Mouse (Mus musculus) neural tube, embryonic 11.5 days (tissue): Measurements from ENCODE around the gene Slc31a2. TPM values are rescaled to one million over a fixed set of nuclear protein-coding genes. Genes with fewer than 3 reads are reported as not detected.

Experiments
- ATAC-seq: fragments of 200-750 bp; cut with Nextera tagmentation; 2 replicates; pipeline ENCODE4 v1.8.0; 2017; ENCODE audit warnings: moderate number of reproducible peaks, mild to moderate bottlenecking, moderate TSS enrichment, moderate library complexity; ENCODE audit not compliant: insufficient read depth, low FRiP score, low TSS enrichment
- DNase-seq: peaks from one replicate; pipeline ENCODE4 v3.0.0-alpha.2; 2015; ENCODE audit warnings: low spot score
- H3K27ac ChIP-seq: fragments of 300-500 bp; sonication (generic); 2 replicates; pipeline ENCODE4 v1.5.1; 2014; ENCODE audit warnings: low read depth, mild to moderate bottlenecking, low read length
- H3K27me3 ChIP-seq: fragments of 300-500 bp; sonication (generic); 2 replicates; pipeline ENCODE4 v1.6.1; 2014; ENCODE audit warnings: mild to moderate bottlenecking, low read length, mixed read lengths; ENCODE audit not compliant: control insufficient read depth, insufficient read depth
- H3K36me3 ChIP-seq: fragments of 300-500 bp; sonication (generic); 2 replicates; pipeline ENCODE4 v1.6.1; 2014; ENCODE audit warnings: mild to moderate bottlenecking, low read length, moderate library complexity, mixed read lengths; ENCODE audit not compliant: control insufficient read depth, insufficient read depth
- H3K4me1 ChIP-seq: fragments of 300-500 bp; sonication (generic); 2 replicates; pipeline ENCODE4 v1.6.1; 2014; ENCODE audit warnings: low read length, mixed read lengths; ENCODE audit not compliant: control insufficient read depth, insufficient read depth
- H3K4me2 ChIP-seq: fragments of 300-500 bp; sonication (generic); 2 replicates; pipeline ENCODE4 v1.6.1; 2014; ENCODE audit warnings: low read depth, mild to moderate bottlenecking, moderate library complexity
- H3K4me3 ChIP-seq: fragments of 300-500 bp; sonication (generic); 2 replicates; pipeline ENCODE4 v1.5.1; 2014; ENCODE audit warnings: low read depth, low read length
- H3K9ac ChIP-seq: fragments of 300-500 bp; sonication (generic); 2 replicates; pipeline ENCODE4 v1.6.1; 2014; ENCODE audit warnings: mild to moderate bottlenecking, low read length
- H3K9me3 ChIP-seq: fragments of 300-500 bp; sonication (generic); 2 replicates; pipeline ENCODE4 v1.6.1; 2016; ENCODE audit warnings: low read length; ENCODE audit not compliant: control insufficient read depth
- WGBS: fragments of 180-500 bp; shearing (Covaris S2); extraction: QIAGEN DNeasy Blood & Tissue Kit; methylation state at CpG from one replicate; pipeline ENCODE4 v1.1.7; 2014; 5-methylcytosine and 5-hydroxymethylcytosine counted together
- polyA plus RNA-seq: library from polyadenylated mRNA; unstranded; fragments of >200 nt; fragmentation: Nextera tagmentation; extraction: Ambion mirVana; gene quantifications from 2 replicates; pipeline ENCODE4 v1.2.1, GENCODE M21; 2014

The Slc31a2 gene
- polyA plus RNA-seq, 1 experiment from 2014 or later = 17.2 TPM

DNA sequence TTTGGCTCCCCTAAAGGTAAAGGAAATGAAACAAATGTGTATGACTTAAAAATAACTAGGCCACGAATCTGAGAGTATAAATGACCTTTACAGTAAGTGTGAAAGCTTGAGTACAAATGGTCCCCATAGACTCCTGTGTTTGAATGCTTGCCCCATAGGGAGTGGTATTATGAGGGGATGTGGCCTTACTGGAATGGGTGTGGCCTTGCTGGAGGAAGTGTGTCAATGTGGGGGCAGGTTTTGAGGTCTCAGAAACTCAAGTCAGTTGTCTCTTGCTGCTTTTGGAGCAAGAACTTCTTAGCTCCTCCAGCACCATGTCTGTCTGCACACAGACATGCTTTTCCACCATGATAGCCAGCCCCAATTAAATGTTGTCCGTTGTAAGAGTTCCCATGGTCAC, 54.1 kb downstream of the Slc31a2 start:
- WGBS = 82% methylated on average over 2 of the region's 2 CpGs
- ATAC-seq (no peak), DNase-seq (no peak)
- Histone ChIP-seq H3K9me3 (no peaks in the 10 kb centered on the region), H3K27me3 (no peaks in the 10 kb centered on the region), H3K9ac (no peak overlapping the region), H3K27ac (no peak overlapping the region), H3K36me3 (peaks cover 2% of the 10 kb centered on the region; the same call in 1 of the 2 replicates), H3K4me2 (no peak overlapping the region), H3K4me3 (no peak overlapping the region), H3K4me1 (no peaks in the 10 kb centered on the region)

DNA sequence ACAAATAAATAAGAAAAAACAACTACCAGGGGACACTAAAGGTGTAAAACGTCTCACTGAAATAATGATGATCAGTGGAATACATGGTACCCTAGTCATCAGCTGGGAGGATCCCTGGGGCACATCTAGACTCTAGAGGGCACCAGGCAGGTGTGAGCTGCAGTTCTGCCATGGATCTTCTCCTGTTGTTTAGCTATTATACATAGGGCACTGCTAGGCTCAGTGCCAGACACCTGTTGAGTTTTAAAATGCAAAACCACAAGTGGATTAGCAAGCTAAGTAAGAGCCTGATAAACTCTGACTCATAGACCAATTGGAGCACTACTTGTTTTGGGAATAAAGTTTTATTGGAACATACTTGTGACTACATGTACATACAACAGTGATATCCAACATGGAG, 55.9 kb downstream of the Slc31a2 start:
- Histone ChIP-seq H3K27ac (no peak overlapping the region), H3K4me2 (no peak overlapping the region), H3K4me1 (no peaks in the 10 kb centered on the region), H3K9ac (no peak overlapping the region), H3K9me3 (no peaks in the 10 kb centered on the region), H3K4me3 (no peak overlapping the region), H3K27me3 (no peaks in the 10 kb centered on the region), H3K36me3 (no peaks in the 10 kb centered on the region; the same call in 1 of the 2 replicates)
- no peak for ATAC-seq
- no peak for DNase-seq
- WGBS = 64% methylated on average over 1 of the region's 1 CpGs

DNA sequence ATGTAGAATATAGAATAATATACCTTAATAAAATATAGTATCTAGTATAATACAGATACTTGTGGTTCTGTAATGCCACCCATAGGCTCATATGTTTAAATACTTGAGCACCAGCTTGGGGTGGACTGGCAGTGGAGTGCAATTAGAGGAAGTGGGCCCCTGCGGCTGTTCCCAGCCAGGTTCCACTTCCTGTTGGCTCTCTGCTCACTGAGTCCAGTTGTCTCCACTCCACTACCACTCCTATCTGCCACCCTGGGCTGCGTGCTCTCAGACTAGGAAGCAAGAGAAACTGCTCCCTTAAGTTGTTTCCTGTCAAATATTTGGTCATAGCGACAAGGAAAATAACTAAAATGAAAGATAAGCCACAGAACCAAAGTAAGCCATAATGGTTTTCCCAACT, 60.3 kb downstream of the Slc31a2 start:
- DNase-seq (no peak), ATAC-seq (no peak)
- Histone ChIP-seq H3K9me3 (no peaks in the 10 kb centered on the region), H3K27ac (no peak overlapping the region), H3K36me3 (peaks cover 2% of the 10 kb centered on the region; the same call in 1 of the 2 replicates), H3K4me3 (no peak overlapping the region), H3K4me1 (no peaks in the 10 kb centered on the region), H3K27me3 (no peaks in the 10 kb centered on the region), H3K9ac (no peak overlapping the region), H3K4me2 (no peak overlapping the region)
- WGBS = 91% methylated on average over 3 of the region's 3 CpGs

DNA sequence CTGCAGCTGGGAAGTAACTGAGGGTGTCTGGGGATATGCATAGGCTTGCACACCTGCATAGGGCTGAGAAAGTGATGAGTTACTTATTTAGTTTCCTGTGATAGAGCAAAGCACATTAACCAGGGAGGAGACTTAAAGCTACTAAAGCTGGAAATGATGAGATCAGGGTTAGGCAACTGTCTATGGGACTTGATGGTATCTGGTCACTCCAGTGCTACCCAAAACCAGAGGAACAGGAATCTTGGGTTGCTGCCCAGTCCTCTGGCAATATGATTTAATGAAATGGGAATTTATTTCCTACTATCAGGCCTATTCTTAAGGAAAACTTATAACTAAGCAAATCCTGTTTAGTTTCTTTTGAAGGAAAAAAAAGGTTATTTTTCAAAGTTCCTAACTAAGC, 63.7 kb downstream of the Slc31a2 start:
- ATAC-seq = no peak
- Histone ChIP-seq H3K36me3 (peaks cover 2% of the 10 kb centered on the region; the same call in 1 of the 2 replicates), H3K4me1 (no peaks in the 10 kb centered on the region), H3K27ac (no peak overlapping the region), H3K4me3 (no peak overlapping the region), H3K9ac (no peak overlapping the region), H3K9me3 (no peaks in the 10 kb centered on the region), H3K4me2 (no peak overlapping the region), H3K27me3 (no peaks in the 10 kb centered on the region)
- DNase-seq = no peak

- Histone ChIP-seq H3K9me3 (no peaks in the 10 kb centered on the region), H3K9ac (no peak overlapping the region), H3K36me3 (no peaks in the 10 kb centered on the region), H3K4me3 (no peak overlapping the region), H3K4me2 (no peak overlapping the region), H3K27me3 (no peaks in the 10 kb centered on the region), H3K27ac (no peak overlapping the region), H3K4me1 (no peaks in the 10 kb centered on the region)
- ATAC-seq (no peak), DNase-seq (no peak)
- WGBS = 83% methylated on average over 6 of the region's 6 CpGs
Observed at GRCm38 (mm10) chr4:62328941-62329660, 66.7 kb downstream of the Slc31a2 start.

DNA sequence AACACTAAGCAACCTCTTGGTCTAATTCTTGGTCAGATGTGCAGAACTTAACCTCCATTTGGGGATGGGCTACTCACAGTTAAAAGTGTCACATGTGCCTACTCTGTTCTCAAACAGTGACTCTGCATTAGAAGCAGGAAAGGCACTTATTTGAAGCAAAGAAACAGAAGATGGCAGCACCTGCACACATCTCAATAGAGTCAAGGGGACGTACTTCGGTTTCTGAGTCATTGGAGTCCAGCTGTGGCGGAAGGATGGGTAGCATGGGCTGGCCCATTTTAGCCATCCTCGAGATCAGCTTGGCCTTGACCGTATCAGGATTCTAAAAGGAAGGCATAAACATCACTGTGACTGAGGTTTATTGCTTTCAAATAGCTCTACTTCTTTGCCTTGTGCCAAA, 69.6 kb downstream of the Slc31a2 start:
- no peak overlapping the region for H3K4me3 ChIP-seq
- H3K4me1 ChIP-seq = no peaks in the 10 kb centered on the region
- ATAC-seq (no peak), DNase-seq (no peak)
- no peak overlapping the region for H3K9ac ChIP-seq
- H3K4me2 ChIP-seq = no peak overlapping the region
- WGBS = 84% methylated on average over 5 of the region's 5 CpGs
- no peaks in the 10 kb centered on the region for H3K27me3 ChIP-seq
- H3K36me3 ChIP-seq = no peaks in the 10 kb centered on the region
- no peaks in the 10 kb centered on the region for H3K9me3 ChIP-seq
- no peak overlapping the region for H3K27ac ChIP-seq

DNA sequence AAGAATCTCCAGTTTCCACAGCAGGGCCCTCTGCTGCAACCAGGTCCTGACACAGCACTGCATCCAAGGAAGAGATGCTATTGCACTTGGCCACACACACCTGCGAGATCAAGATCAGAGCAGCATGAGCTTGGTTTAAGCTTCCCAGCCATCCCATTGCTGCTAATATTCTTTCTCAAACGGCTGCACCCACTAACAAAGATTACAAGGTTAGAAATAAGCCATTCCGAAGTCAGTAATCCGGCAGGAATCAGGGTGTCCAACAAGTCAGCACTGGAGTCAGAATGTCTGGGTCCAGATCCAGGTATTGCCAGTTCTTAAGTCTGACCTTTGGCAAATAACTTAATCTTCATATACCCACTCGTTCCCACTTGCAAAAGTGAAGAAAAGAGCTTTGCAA, 76.2 kb downstream of the Slc31a2 start:
- Histone ChIP-seq H3K4me2 (no peak overlapping the region), H3K4me1 (no peaks in the 10 kb centered on the region), H3K4me3 (no peak overlapping the region), H3K9ac (no peak overlapping the region), H3K36me3 (0 out of 2 replicates have a peak, but pooled peaks cover 3% of the 10 kb centered on the region), H3K9me3 (no peaks in the 10 kb centered on the region), H3K27me3 (no peaks in the 10 kb centered on the region), H3K27ac (no peak overlapping the region)
- DNase-seq (no peak), ATAC-seq (no peak)
- 87% methylated on average over 5 of the region's 5 CpGs for WGBS

DNA sequence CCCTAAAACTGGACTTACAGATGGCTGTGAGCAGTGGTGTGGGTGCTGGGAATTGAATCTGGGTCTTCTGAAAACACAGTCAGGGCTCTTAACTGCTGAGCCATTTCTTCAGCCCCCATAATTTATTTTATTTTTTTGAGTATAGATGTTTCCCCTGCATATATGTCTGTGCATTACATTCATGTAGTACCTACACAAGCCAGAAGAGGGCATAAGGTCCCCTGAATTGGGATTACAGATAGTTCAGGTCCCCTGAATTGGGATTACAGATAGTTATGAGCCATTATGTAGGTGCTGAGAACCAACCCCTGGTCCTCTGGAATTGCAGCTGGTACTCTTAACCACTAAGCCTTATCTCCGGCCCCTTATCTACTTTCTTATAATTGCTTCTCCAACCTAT, 81.6 kb downstream of the Slc31a2 start:
- Histone ChIP-seq H3K4me1 (no peaks in the 10 kb centered on the region), H3K36me3 (no peaks in the 10 kb centered on the region; the same call in 1 of the 2 replicates), H3K27ac (no peak overlapping the region), H3K4me2 (no peak overlapping the region), H3K4me3 (no peak overlapping the region), H3K9me3 (no peaks in the 10 kb centered on the region), H3K9ac (no peak overlapping the region), H3K27me3 (no peaks in the 10 kb centered on the region)
- DNase-seq (no peak), ATAC-seq (no peak)
- WGBS = 97% methylated on average over 1 of the region's 1 CpGs

DNA sequence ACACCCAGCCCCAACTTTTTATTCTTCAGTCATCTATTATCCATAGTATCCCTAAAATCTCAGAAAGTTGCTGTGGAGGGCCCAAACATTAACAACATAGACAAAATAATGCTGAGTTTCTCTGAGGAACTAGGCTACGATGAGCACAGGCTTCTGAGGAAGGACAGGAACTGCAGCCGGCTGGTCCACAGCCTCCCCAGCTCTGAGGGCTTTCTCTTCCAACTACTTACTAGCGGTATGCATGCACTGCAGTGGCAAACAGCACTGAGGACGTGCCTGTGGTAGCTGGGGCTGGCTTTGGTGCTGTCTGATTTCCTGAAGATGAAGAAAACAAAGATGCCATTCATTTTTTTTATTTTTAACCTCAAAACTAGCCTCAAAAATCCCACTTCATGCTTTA, 83.5 kb downstream of the Slc31a2 start:
- Histone ChIP-seq H3K9ac (no peak overlapping the region), H3K36me3 (no peaks in the 10 kb centered on the region; the same call in 1 of the 2 replicates), H3K27ac (no peak overlapping the region), H3K27me3 (no peaks in the 10 kb centered on the region), H3K4me3 (no peak overlapping the region), H3K9me3 (no peaks in the 10 kb centered on the region), H3K4me2 (no peak overlapping the region), H3K4me1 (no peaks in the 10 kb centered on the region)
- ATAC-seq = no peak
- WGBS = 94% methylated on average over 4 of the region's 4 CpGs
- DNase-seq = no peak
